Mouse (Mus musculus): ENCODE data around the gene Map2. TPM values are rescaled to one million over a fixed set of nuclear protein-coding genes. Genes with fewer than 3 reads are reported as not detected.
A peak's percentile ranks its signal among the peaks of the same experiment; 100 is the strongest.

Gene Map2
- polyA plus RNA-seq, 1 experiment from 2014 or later: 491 TPM

DNA sequence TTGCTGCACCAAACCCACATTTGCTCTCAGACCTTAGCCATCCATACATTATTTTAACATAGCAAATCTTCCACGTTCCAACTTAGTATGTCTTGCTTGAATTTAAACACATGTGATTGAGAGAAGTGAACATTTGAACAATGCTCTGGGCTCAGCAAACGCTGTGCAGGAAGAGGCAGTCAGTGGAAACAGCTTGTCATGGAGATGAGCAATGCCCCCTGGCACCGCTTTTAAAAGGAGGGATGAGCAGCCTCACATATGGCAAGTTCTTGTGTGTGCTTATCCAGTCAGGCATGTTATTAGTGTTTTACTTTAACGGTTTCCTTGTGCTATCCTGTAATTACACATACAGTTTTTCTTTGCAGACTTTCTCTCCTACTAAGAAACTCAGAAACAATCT, 46.4 kb downstream of the Map2 start:
- no peak overlapping the region for H3K4me2 ChIP-seq (ENCODE audit: low read length)
- H3K27ac ChIP-seq (replicated peaks; ENCODE audit: low read depth, low read length): peak overlapping the region; percentile 3; the same call in 1 of the 2 replicates
- 38% methylated on average over 4 of the region's 4 CpGs for WGBS
- H3K4me1 ChIP-seq (ENCODE audit: control insufficient read depth, insufficient read depth, low read length): peaks cover 18% of the 10 kb centered on the region; the same call in 1 of the 2 replicates
- H3K36me3 ChIP-seq (ENCODE audit: control insufficient read depth, insufficient read depth, low read length): no peaks in the 10 kb centered on the region
- no peak for ATAC-seq (ENCODE audit: low FRiP score, low TSS enrichment)
- H3K9ac ChIP-seq (replicated peaks; ENCODE audit: low read length): no peak overlapping the region
- no peak overlapping the region for H3K4me3 ChIP-seq (replicated peaks; ENCODE audit: low read depth, low read length)
- peak; percentile 35 for DNase-seq
- no peaks in the 10 kb centered on the region for H3K27me3 ChIP-seq (ENCODE audit: control insufficient read depth, insufficient read depth, low read length)
- H3K9me3 ChIP-seq (ENCODE audit: control insufficient read depth, low read length): no peaks in the 10 kb centered on the region

GRCm38 (mm10) chr1:66223331-66223730, 48.3 kb downstream of the Map2 start:
- no peak overlapping the region for H3K27ac ChIP-seq (replicated peaks; ENCODE audit: low read depth, low read length)
- no peaks in the 10 kb centered on the region for H3K9me3 ChIP-seq (ENCODE audit: control insufficient read depth, low read length)
- no peaks in the 10 kb centered on the region for H3K36me3 ChIP-seq (ENCODE audit: control insufficient read depth, insufficient read depth, low read length)
- H3K4me1 ChIP-seq (ENCODE audit: control insufficient read depth, insufficient read depth, low read length): peaks cover 20% of the 10 kb centered on the region
- DNase-seq (peak; percentile 35), ATAC-seq (ENCODE audit: low FRiP score, low TSS enrichment) (no peak)
- H3K4me2 ChIP-seq (ENCODE audit: low read length): no peak overlapping the region
- H3K9ac ChIP-seq (replicated peaks; ENCODE audit: low read length): no peak overlapping the region
- no peaks in the 10 kb centered on the region for H3K27me3 ChIP-seq (ENCODE audit: control insufficient read depth, insufficient read depth, low read length)
- WGBS: 12% methylated on average over 1 of the region's 1 CpGs
- H3K4me3 ChIP-seq (replicated peaks; ENCODE audit: low read depth, low read length): no peak overlapping the region

DNA sequence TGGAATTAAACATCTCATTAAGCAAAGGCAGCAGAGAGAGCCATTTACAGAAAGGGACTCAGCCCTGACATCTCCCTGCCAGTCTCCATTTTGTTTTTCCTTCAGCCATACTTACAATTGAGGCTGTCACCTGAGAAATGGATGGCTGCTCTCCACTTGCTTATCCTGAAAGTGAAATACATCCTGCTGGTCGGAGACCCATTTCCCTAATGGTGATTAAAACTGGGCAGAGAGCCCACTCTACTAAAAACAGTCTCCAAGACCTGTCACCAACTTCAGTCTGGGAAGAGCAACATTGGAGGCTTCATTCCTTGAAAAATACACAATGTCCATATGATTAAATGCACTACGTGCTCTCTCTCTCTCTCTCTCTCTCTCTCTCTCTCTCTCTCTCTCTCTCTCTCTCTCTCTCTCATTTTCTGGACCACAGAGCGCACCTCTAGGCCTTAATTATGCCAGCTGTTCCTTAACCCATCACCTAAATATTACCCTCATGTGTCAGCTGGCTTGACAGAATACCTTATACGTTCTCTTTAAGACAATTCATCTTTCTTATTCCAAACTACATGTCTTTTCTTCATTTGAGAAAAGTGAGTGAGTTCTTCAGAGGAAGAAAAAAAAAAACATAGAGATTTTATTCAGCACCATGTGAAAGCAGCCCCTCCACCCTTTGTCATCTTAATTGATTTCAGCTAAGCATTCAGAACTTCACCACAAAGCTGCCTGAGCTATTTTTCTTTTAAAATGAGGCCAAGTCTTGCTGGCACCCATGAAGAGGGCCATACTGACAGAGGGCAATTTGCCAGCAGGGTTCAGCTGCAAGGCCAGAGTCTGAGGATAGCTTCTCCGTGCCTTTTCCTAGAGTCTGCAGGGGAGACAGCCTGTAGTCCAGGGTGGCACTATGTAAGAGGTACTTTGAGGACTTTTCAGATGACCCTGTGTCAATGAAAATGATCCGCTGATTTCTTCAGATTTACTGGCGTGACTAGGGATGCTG, 51.6 kb downstream of the Map2 start:
- no peak for ATAC-seq (ENCODE audit: low FRiP score, low TSS enrichment)
- no peaks in the 10 kb centered on the region for H3K36me3 ChIP-seq (ENCODE audit: control insufficient read depth, insufficient read depth, low read length)
- WGBS: 51% methylated on average over 7 of the region's 7 CpGs

GRCm38 (mm10) chr1:66228205-66228604, 53.1 kb downstream of the Map2 start:
- Histone ChIP-seq H3K4me2 (ENCODE audit: low read length) (no peak overlapping the region), H3K36me3 (ENCODE audit: control insufficient read depth, insufficient read depth, low read length) (no peaks in the 10 kb centered on the region), H3K27me3 (ENCODE audit: control insufficient read depth, insufficient read depth, low read length) (no peaks in the 10 kb centered on the region), H3K27ac (replicated peaks; ENCODE audit: low read depth, low read length) (no peak overlapping the region), H3K9me3 (ENCODE audit: control insufficient read depth, low read length) (no peaks in the 10 kb centered on the region), H3K4me3 (replicated peaks; ENCODE audit: low read depth, low read length) (no peak overlapping the region), H3K4me1 (ENCODE audit: control insufficient read depth, insufficient read depth, low read length) (peaks cover 11% of the 10 kb centered on the region; the same call in 1 of the 2 replicates), H3K9ac (replicated peaks; ENCODE audit: low read length) (no peak overlapping the region)
- ATAC-seq (ENCODE audit: low FRiP score, low TSS enrichment) (no peak), DNase-seq (peak; percentile 22)
- WGBS: 76% methylated on average over 3 of the region's 3 CpGs

More for the DNA sequence above, 51.6 kb downstream of the Map2 start:
- Histone ChIP-seq H3K27ac (replicated peaks; ENCODE audit: low read depth, low read length) (no peak overlapping the region), H3K9me3 (ENCODE audit: control insufficient read depth, low read length) (no peaks in the 10 kb centered on the region), H3K4me2 (ENCODE audit: low read length) (no peak overlapping the region), H3K9ac (replicated peaks; ENCODE audit: low read length) (no peak overlapping the region), H3K27me3 (ENCODE audit: control insufficient read depth, insufficient read depth, low read length) (no peaks in the 10 kb centered on the region), H3K4me1 (ENCODE audit: control insufficient read depth, insufficient read depth, low read length) (peaks cover 13% of the 10 kb centered on the region), H3K4me3 (replicated peaks; ENCODE audit: low read depth, low read length) (no peak overlapping the region)
- peak; percentile 67 for DNase-seq

DNA sequence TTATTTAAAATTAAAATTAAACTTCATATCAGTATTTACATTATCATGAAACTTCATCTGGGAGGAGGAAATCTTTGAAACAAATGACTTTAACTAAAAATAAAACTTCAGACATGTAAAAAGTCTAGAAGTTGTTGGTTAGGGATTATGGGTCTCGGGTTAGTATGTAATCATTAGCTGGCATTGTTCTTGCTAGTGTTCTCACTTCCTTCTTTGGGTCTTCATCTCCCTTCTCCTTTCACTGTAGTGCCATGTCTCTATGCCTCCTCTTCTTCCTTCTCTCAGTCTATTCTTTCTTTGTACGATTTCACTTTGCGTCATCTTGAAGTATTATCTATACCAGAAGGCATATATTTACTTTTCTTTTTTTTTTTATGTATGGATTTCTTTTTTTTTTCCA, 55.3 kb downstream of the Map2 start:
- 98% methylated on average over 3 of the region's 3 CpGs for WGBS
- H3K27me3 ChIP-seq (ENCODE audit: control insufficient read depth, insufficient read depth, low read length): no peaks in the 10 kb centered on the region
- DNase-seq (no peak), ATAC-seq (ENCODE audit: low FRiP score, low TSS enrichment) (no peak)
- no peak overlapping the region for H3K4me2 ChIP-seq (ENCODE audit: low read length)
- no peak overlapping the region for H3K4me3 ChIP-seq (replicated peaks; ENCODE audit: low read depth, low read length)
- H3K4me1 ChIP-seq (ENCODE audit: control insufficient read depth, insufficient read depth, low read length): peaks cover 9% of the 10 kb centered on the region; the same call in 1 of the 2 replicates
- H3K27ac ChIP-seq (replicated peaks; ENCODE audit: low read depth, low read length): no peak overlapping the region
- H3K9me3 ChIP-seq (ENCODE audit: control insufficient read depth, low read length): no peaks in the 10 kb centered on the region
- no peaks in the 10 kb centered on the region for H3K36me3 ChIP-seq (ENCODE audit: control insufficient read depth, insufficient read depth, low read length)
- no peak overlapping the region for H3K9ac ChIP-seq (replicated peaks; ENCODE audit: low read length)

DNA sequence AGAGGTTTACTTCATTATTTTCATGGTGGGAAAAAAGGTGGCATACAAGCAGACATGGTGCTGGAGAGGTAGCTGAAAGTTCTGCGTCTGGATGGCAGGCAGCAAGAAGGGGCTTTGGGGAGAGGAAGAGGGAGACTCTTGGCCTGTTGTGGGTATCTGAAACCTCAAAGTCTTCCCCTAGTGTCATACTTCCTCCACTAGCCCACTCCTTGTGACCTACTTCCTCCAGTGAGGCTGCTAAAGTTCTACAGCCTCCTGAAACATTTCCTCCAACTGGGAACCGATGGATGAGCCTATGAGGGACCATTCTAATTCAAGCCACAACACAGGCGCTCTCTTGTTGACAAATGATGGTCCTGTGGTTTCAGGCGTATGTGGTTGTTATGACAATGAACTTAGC, 56.9 kb downstream of the Map2 start:
- H3K9me3 ChIP-seq (ENCODE audit: control insufficient read depth, low read length): no peaks in the 10 kb centered on the region
- no peak for ATAC-seq (ENCODE audit: low FRiP score, low TSS enrichment)
- no peak overlapping the region for H3K4me2 ChIP-seq (ENCODE audit: low read length)
- no peak overlapping the region for H3K9ac ChIP-seq (replicated peaks; ENCODE audit: low read length)
- no peak overlapping the region for H3K4me3 ChIP-seq (replicated peaks; ENCODE audit: low read depth, low read length)
- no peaks in the 10 kb centered on the region for H3K36me3 ChIP-seq (ENCODE audit: control insufficient read depth, insufficient read depth, low read length)
- H3K4me1 ChIP-seq (ENCODE audit: control insufficient read depth, insufficient read depth, low read length): peaks cover 9% of the 10 kb centered on the region; the same call in 1 of the 2 replicates
- H3K27me3 ChIP-seq (ENCODE audit: control insufficient read depth, insufficient read depth, low read length): no peaks in the 10 kb centered on the region
- DNase-seq: no peak
- H3K27ac ChIP-seq (replicated peaks; ENCODE audit: low read depth, low read length): no peak overlapping the region
- 92% methylated on average over 4 of the region's 4 CpGs for WGBS

- DNase-seq: no peak
- Histone ChIP-seq H3K4me2 (ENCODE audit: low read length) (no peak overlapping the region), H3K27ac (replicated peaks; ENCODE audit: low read depth, low read length) (no peak overlapping the region), H3K27me3 (ENCODE audit: control insufficient read depth, insufficient read depth, low read length) (no peaks in the 10 kb centered on the region), H3K36me3 (ENCODE audit: control insufficient read depth, insufficient read depth, low read length) (no peaks in the 10 kb centered on the region), H3K9me3 (ENCODE audit: control insufficient read depth, low read length) (no peaks in the 10 kb centered on the region), H3K4me3 (replicated peaks; ENCODE audit: low read depth, low read length) (no peak overlapping the region), H3K4me1 (ENCODE audit: control insufficient read depth, insufficient read depth, low read length) (0 out of 2 replicates have a peak, but pooled peaks cover 10% of the 10 kb centered on the region), H3K9ac (replicated peaks; ENCODE audit: low read length) (no peak overlapping the region)
- no peak for ATAC-seq (ENCODE audit: low FRiP score, low TSS enrichment)
- WGBS: 89% methylated on average over 1 of the region's 1 CpGs
Measured at GRCm38 (mm10) chr1:66244910-66245309, 69.8 kb downstream of the Map2 start.

DNA sequence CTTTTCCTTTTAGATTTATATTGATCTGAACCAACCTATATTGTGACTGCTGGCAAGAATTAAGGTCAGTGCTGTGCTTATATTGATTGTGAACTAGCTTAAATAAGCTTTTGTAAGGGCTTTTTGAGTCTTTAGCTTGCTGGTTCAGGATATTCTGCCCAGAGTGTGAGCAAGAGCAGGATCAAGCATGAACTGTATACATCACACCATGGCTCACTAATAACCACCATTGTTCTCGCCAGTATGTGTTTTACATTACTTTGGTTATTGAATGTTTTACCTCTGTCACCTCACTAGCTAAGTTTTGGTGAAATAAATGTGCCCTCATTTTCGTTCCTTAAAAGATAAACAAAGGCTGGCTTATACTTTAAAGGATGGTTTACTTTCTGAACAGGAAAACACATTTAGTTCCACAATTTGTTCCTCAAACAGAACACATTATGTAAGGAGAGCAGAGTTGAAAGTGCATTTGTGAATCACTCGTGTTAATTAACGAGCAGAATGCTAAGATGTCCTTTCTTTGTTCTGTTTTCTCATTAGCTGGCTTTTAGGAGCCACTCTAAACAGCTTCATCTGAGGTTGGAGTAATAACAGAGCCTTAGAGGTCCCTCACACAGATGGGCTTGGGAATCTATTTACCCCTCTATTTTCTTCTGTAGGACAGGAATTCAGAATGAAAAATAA, 76.7 kb downstream of the Map2 start:
- no peak overlapping the region for H3K9ac ChIP-seq (replicated peaks; ENCODE audit: low read length)
- DNase-seq (no peak), ATAC-seq (ENCODE audit: low FRiP score, low TSS enrichment) (no peak)
- no peaks in the 10 kb centered on the region for H3K9me3 ChIP-seq (ENCODE audit: control insufficient read depth, low read length)
- WGBS: 54% methylated on average over 4 of the region's 4 CpGs
- peak overlapping the region; percentile 63 for H3K27ac ChIP-seq (replicated peaks; ENCODE audit: low read depth, low read length)
- H3K36me3 ChIP-seq (ENCODE audit: control insufficient read depth, insufficient read depth, low read length): peaks cover 13% of the 10 kb centered on the region
- H3K4me2 ChIP-seq (ENCODE audit: low read length): no peak overlapping the region
- no peaks in the 10 kb centered on the region for H3K27me3 ChIP-seq (ENCODE audit: control insufficient read depth, insufficient read depth, low read length)
- no peak overlapping the region for H3K4me3 ChIP-seq (replicated peaks; ENCODE audit: low read depth, low read length)
- peaks cover 20% of the 10 kb centered on the region for H3K4me1 ChIP-seq (ENCODE audit: control insufficient read depth, insufficient read depth, low read length)

All from midbrain, embryonic 14.5 days (tissue).